Mouse (Mus musculus) olfactory bulb, adult 2 months (tissue): ENCODE results near the gene Kcnt1.

ENCODE experiments used
- CTCF ChIP-seq: fragments of 200-500 bp; IDR thresholded peaks from 2 replicates; pipeline ENCODE4 v1.5.1; 2012; ENCODE audit warnings: low read depth, mild to moderate bottlenecking, low read length, moderate library complexity; ENCODE audit not compliant: insufficient read depth
- POLR2A ChIP-seq: fragments of 200-500 bp; IDR thresholded peaks from 2 replicates; pipeline ENCODE4 v1.6.1; 2012; ENCODE audit warnings: mild to moderate bottlenecking, low read depth, low read length, moderate library complexity; ENCODE audit not compliant: insufficient read depth

DNA sequence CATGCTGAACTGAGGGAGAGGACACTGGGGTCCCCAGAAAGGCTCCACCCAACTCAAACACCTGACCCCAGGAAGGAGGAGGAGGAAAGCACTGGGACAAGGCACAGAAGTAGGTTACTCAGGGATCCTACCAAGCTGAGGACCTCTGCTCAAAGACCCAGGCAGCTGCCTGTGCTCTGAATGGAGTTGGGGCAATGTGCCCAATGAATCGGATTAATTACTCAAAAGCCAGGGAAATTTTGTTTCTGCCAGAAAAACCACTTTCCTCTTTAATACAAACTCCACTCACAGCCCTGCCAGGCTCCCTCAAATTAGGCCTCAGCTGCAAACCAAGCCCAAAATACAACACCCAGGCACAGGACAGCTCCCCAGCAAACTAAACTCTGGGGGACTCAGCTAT, 20.8 kb upstream of the Kcnt1 start:
- TF ChIP-seq POLR2A (no peak), CTCF (no peak)
